In genomic region chr15:9463521-9464027, GRCm38 (mm10) we compare ENCODE assay signal across 9 mouse cellular contexts. TPM values are rescaled to one million over a fixed set of nuclear protein-coding genes. Genes with fewer than 3 reads are reported as not detected.
DNase-seq lines count a peak whose midpoint lies in the region; ATAC-seq and TF ChIP-seq lines count a peak whose summit lies in the region.
"Had no signal": no experiment of that assay in that cellular context is flagged by ENCODE, and none has a peak within 500 bp of the region (broad histone marks: within the 10 kb centered on the region; RNA-seq: fewer than 3 reads in every experiment).

No protein-coding gene starts in this region.

- no peaks in the 10 kb centered on the region for H3K4me1 ChIP-seq in intestine, embryonic 15.5 days (replicated peaks)
- no peaks in the 10 kb centered on the region for H3K4me1 ChIP-seq in intestine, embryonic 16.5 days (ENCODE audit: control insufficient read depth, insufficient read depth, low read length)
- no peaks in the 10 kb centered on the region for H3K4me1 ChIP-seq in bone marrow, adult 2 months (ENCODE audit: control insufficient read depth, insufficient read depth, low read length)
- H3K4me1 ChIP-seq in liver, embryonic 12.5 days: peaks cover 22% of the 10 kb centered on the region

- H3K9ac ChIP-seq in intestine, embryonic 15.5 days: no peak overlapping the region
- H3K9ac ChIP-seq in intestine, embryonic 16.5 days (ENCODE audit: low read depth, low read length): no peak overlapping the region
- H3K9ac ChIP-seq in liver, embryonic 12.5 days: peak overlapping the region; percentile 32

- H3K36me3 ChIP-seq in intestine, embryonic 15.5 days: no peaks in the 10 kb centered on the region
- no peaks in the 10 kb centered on the region for H3K36me3 ChIP-seq in intestine, embryonic 16.5 days (ENCODE audit: control insufficient read depth, insufficient read depth, low read length)
- no peaks in the 10 kb centered on the region for H3K36me3 ChIP-seq in liver, embryonic 12.5 days
- no peaks in the 10 kb centered on the region for H3K36me3 ChIP-seq in splenic B cell, adult 2 months (ENCODE audit: control insufficient read depth, insufficient read depth, low read length, poor library complexity, severe bottlenecking)

- no peak overlapping the region for H3K4me3 ChIP-seq in intestine, embryonic 15.5 days (replicated peaks)
- H3K4me3 ChIP-seq in intestine, embryonic 16.5 days (ENCODE audit: low read length): no peak overlapping the region
- H3K4me3 ChIP-seq in bone marrow, adult 2 months (replicated peaks; ENCODE audit: control insufficient read depth, low read depth, low read length): no peak overlapping the region
- H3K4me3 ChIP-seq in liver, embryonic 12.5 days: peak overlapping the region; percentile 3; the same call in 1 of the 2 replicates

- no peak overlapping the region for H3K27ac ChIP-seq in intestine, embryonic 15.5 days
- no peak overlapping the region for H3K27ac ChIP-seq in intestine, embryonic 16.5 days (ENCODE audit: low read length)
- peak overlapping the region; percentile 47 for H3K27ac ChIP-seq in bone marrow, adult 2 months (ENCODE audit: control insufficient read depth, insufficient read depth, low read depth, low read length, poor library complexity)
- H3K27ac ChIP-seq in liver, embryonic 12.5 days: peak overlapping the region; percentile 82

- peak; percentile 74 for DNase-seq in splenic B cell, adult 2 months (ENCODE audit: low read depth, low spot score)
- DNase-seq in Muller cell, postnatal 12 days (ENCODE audit: inconsistent ontology term): no peak
- no peak for DNase-seq in testis, postnatal 14 days (ENCODE audit: low spot score)
- no peak for DNase-seq in adrenal gland, adult (ENCODE audit: inconsistent age in 2 of 2, low spot score in 1 of 2)

- ATAC-seq in intestine, embryonic 15.5 days: peak; percentile 41; the same call in 1 of the 2 replicates
- ATAC-seq in intestine, embryonic 16.5 days: no peak
- peak; percentile 98 for ATAC-seq in liver, embryonic 12.5 days
- ATAC-seq: intestine, postnatal 0 days had no signal

- H3K4me2 ChIP-seq in intestine, embryonic 15.5 days (replicated peaks): no peak overlapping the region
- no peak overlapping the region for H3K4me2 ChIP-seq in intestine, embryonic 16.5 days (ENCODE audit: low read depth, low read length)
- H3K4me2 ChIP-seq in liver, embryonic 12.5 days: peak overlapping the region; percentile 58

- TF ChIP-seq CTCF in bone marrow, adult 2 months (IDR thresholded peaks at IDR 0.05; ENCODE audit: control insufficient read depth, insufficient read depth, low read length): no peak

- 42% methylated on average over 7 of the region's 7 CpGs for WGBS in intestine, embryonic 15.5 days
- WGBS in intestine, embryonic 16.5 days: 48% methylated on average over 7 of the region's 7 CpGs
- WGBS in bone marrow, adult 2 months: 15% methylated on average over 7 of the region's 7 CpGs
- whole genome bisulfite sequencing in liver, embryonic 12.5 days (ENCODE audit: insufficient replicate concordance): 13% methylated on average over 7 of the region's 7 CpGs

- no peak for TF ChIP-seq POLR2A in bone marrow, adult 2 months (IDR thresholded peaks at IDR 0.05; ENCODE audit: borderline replicate concordance, control insufficient read depth, low read depth, low read length)

- H3K27me3 ChIP-seq in intestine, embryonic 15.5 days (replicated peaks): no peaks in the 10 kb centered on the region
- H3K27me3 ChIP-seq in intestine, embryonic 16.5 days (replicated peaks; ENCODE audit: control insufficient read depth, insufficient read depth, low read length): no peaks in the 10 kb centered on the region
- H3K27me3 ChIP-seq in liver, embryonic 12.5 days (replicated peaks): no peaks in the 10 kb centered on the region
- H3K27me3 ChIP-seq in splenic B cell, adult 2 months (ENCODE audit: control insufficient read depth, insufficient read depth, low read length, poor library complexity, severe bottlenecking): no peaks in the 10 kb centered on the region

- H3K9me3 ChIP-seq in intestine, embryonic 15.5 days: no peaks in the 10 kb centered on the region
- no peaks in the 10 kb centered on the region for H3K9me3 ChIP-seq in intestine, embryonic 16.5 days (ENCODE audit: control insufficient read depth, low read length)
- no peaks in the 10 kb centered on the region for H3K9me3 ChIP-seq in liver, embryonic 12.5 days (replicated peaks)

RNA-seq across cellular contexts. Expression of gene Capsl, which starts 27.7 kb away (rescaled TPM):
- 3.9 and 4.8 TPM in 2 replicates for polyA plus RNA-seq in intestine, embryonic 15.5 days (2015; fragmentation: Nextera tagmentation; extraction: Ambion mirVana)
- polyA plus RNA-seq in intestine, embryonic 16.5 days (2015; fragmentation: Nextera tagmentation; extraction: Ambion mirVana): 3.6 and 4.0 TPM in 2 replicates
- 7.5 TPM in 1 of 2 replicates, not detected in the other for polyA plus RNA-seq in bone marrow, adult 2 months (2011; ENCODE audit: insufficient read depth, insufficient read length, low replicate concordance, missing spikeins)
- 0.32 and 0.41 TPM in 2 replicates for polyA plus RNA-seq in liver, embryonic 12.5 days (2016; fragmentation: Nextera tagmentation; extraction: Ambion mirVana)

Comparison
In these comparisons a context has a peak if more than half of its experiments do, and no peak if none do; other contexts are left out.
1. H3K27ac ChIP-seq: peak in bone marrow, adult 2 months (single experiment) and liver, embryonic 12.5 days (single experiment); none in intestine, embryonic 15.5 days (single experiment) and intestine, embryonic 16.5 days (single experiment).